Mouse (Mus musculus) embryonic fibroblast, embryonic 13.5 days (primary cell): ENCODE results near the gene Mettl24.

Experiments
- CTCF ChIP-seq: IDR thresholded peaks from 2 replicates; pipeline ENCODE4 v1.5.1; 2011; ENCODE audit warnings: mild to moderate bottlenecking, control low read depth, low read length, moderate library complexity, borderline replicate concordance; ENCODE audit not compliant: insufficient read depth
- POLR2A ChIP-seq: IDR thresholded peaks from 2 replicates; pipeline ENCODE4 v1.6.1; 2011; ENCODE audit warnings: low read depth, mild to moderate bottlenecking, control low read depth, low read length, moderate library complexity

- TF ChIP-seq POLR2A (no peak), CTCF (no peak)
Observed at GRCm38 (mm10) chr10:40675921-40676320, 7.2 kb upstream of the Mettl24 start.
